Mouse (Mus musculus) liver, embryonic 16.5 days (tissue): Measurements from ENCODE around the gene Clptm1. TPM values are rescaled to one million over a fixed set of nuclear protein-coding genes. Genes with fewer than 3 reads are reported as not detected.
"Not testable (repeated sequence)": the region's sequence is repeated elsewhere in the genome, so short reads cannot be mapped to it uniquely, and the experiment has no call there.

Experiments
- ATAC-seq: fragments of 200-750 bp; cut with Nextera tagmentation; 2 replicates; pipeline ENCODE4 v1.8.0; 2017; ENCODE audit warnings: low read depth, mild to moderate bottlenecking, moderate number of reproducible peaks, moderate library complexity
- H3K27ac ChIP-seq: fragments of 300-500 bp; sonication (generic); 2 replicates; pipeline ENCODE4 v1.5.1; 2014; ENCODE audit warnings: mild to moderate bottlenecking, low read length
- H3K27me3 ChIP-seq: fragments of 300-500 bp; sonication (generic); 2 replicates; pipeline ENCODE4 v1.6.1; 2014; ENCODE audit warnings: low read depth, low read length, mixed read lengths; ENCODE audit not compliant: control insufficient read depth, insufficient read depth
- H3K36me3 ChIP-seq: fragments of 300-500 bp; sonication (generic); 2 replicates; pipeline ENCODE4 v1.6.1; 2014; ENCODE audit warnings: mild to moderate bottlenecking; ENCODE audit not compliant: control insufficient read depth, insufficient read depth
- H3K4me1 ChIP-seq: fragments of 300-500 bp; sonication (generic); 2 replicates; pipeline ENCODE4 v1.6.1; 2014; ENCODE audit warnings: low read depth, low read length, mixed read lengths; ENCODE audit not compliant: control insufficient read depth
- H3K4me2 ChIP-seq: fragments of 300-500 bp; sonication (generic); 2 replicates; pipeline ENCODE4 v1.6.1; 2014; ENCODE audit warnings: low read depth, low read length, mixed read lengths
- H3K4me3 ChIP-seq: fragments of 300-500 bp; sonication (generic); 2 replicates; pipeline ENCODE4 v1.5.1; 2014; ENCODE audit warnings: low read depth, mild to moderate bottlenecking, low read length
- H3K9ac ChIP-seq: fragments of 300-500 bp; sonication (generic); 2 replicates; pipeline ENCODE4 v1.6.1; 2014; ENCODE audit warnings: low read depth, low read length
- H3K9me3 ChIP-seq: fragments of 300-500 bp; sonication (generic); replicated peaks from 2 replicates; pipeline ENCODE4 v1.6.1; 2016; ENCODE audit warnings: low read length; ENCODE audit not compliant: control insufficient read depth
- WGBS: fragments of 180-500 bp; shearing (Covaris S2); extraction: QIAGEN DNeasy Blood & Tissue Kit; methylation state at CpG from one replicate; pipeline ENCODE4 v1.1.7; 2014; ENCODE audit not compliant: insufficient replicate concordance; 5-methylcytosine and 5-hydroxymethylcytosine counted together
- polyA plus RNA-seq: library from polyadenylated mRNA; unstranded; fragments of >200 nt; fragmentation: Nextera tagmentation; extraction: Ambion mirVana; gene quantifications from 2 replicates; pipeline ENCODE4 v1.2.1, GENCODE M21; 2015

The Clptm1 gene
- polyA plus RNA-seq, 1 experiment from 2014 or later = 42.7 TPM

- WGBS = 59% methylated on average over 12 of the region's 12 CpGs
- H3K27ac ChIP-seq = no peak overlapping the region
- no peak for ATAC-seq
- H3K4me2 ChIP-seq = no peak overlapping the region
- H3K36me3 ChIP-seq = no peaks in the 10 kb centered on the region
- no peaks in the 10 kb centered on the region for H3K9me3 ChIP-seq
- H3K27me3 ChIP-seq = peaks cover 4% of the 10 kb centered on the region
- H3K4me3 ChIP-seq = no peak overlapping the region
- no peak overlapping the region for H3K9ac ChIP-seq
- H3K4me1 ChIP-seq = peaks cover 4% of the 10 kb centered on the region; the same call in 1 of the 2 replicates
These were observed 49.7 kb downstream of the Clptm1 start for GRCm38 (mm10) chr7:19615036-19615577.

GRCm38 (mm10) chr7:19610969-19611368 is 53.9 kb downstream of the Clptm1 start:
- Histone ChIP-seq H3K4me1 (no peaks in the 10 kb centered on the region), H3K4me3 (no peak overlapping the region), H3K9me3 (no peaks in the 10 kb centered on the region), H3K27ac (no peak overlapping the region), H3K4me2 (no peak overlapping the region), H3K36me3 (no peaks in the 10 kb centered on the region), H3K27me3 (no peaks in the 10 kb centered on the region), H3K9ac (no peak overlapping the region)
- no peak for ATAC-seq
- WGBS = 72% methylated on average over 5 of the region's 5 CpGs

GRCm38 (mm10) chr7:19609641-19610332 is 55.0 kb downstream of the Clptm1 start:
- WGBS = 81% methylated on average over 12 of the region's 12 CpGs
- Histone ChIP-seq H3K36me3 (no peaks in the 10 kb centered on the region), H3K27ac (no peak overlapping the region), H3K9me3 (no peaks in the 10 kb centered on the region), H3K4me2 (no peak overlapping the region), H3K27me3 (no peaks in the 10 kb centered on the region), H3K4me3 (no peak overlapping the region), H3K4me1 (no peaks in the 10 kb centered on the region), H3K9ac (no peak overlapping the region)
- no peak for ATAC-seq

- no peaks in the 10 kb centered on the region for H3K36me3 ChIP-seq
- no peak overlapping the region for H3K4me3 ChIP-seq
- H3K4me1 ChIP-seq = peaks cover 12% of the 10 kb centered on the region
- no peak overlapping the region for H3K9ac ChIP-seq
- WGBS = 77% methylated on average over 5 of the region's 5 CpGs
- no peak overlapping the region for H3K27ac ChIP-seq
- no peaks in the 10 kb centered on the region for H3K9me3 ChIP-seq
- ATAC-seq = no peak
- no peaks in the 10 kb centered on the region for H3K27me3 ChIP-seq
- no peak overlapping the region for H3K4me2 ChIP-seq
These were observed 57.5 kb downstream of the Clptm1 start for GRCm38 (mm10) chr7:19607291-19607690.

- ATAC-seq, H3K27ac ChIP-seq, H3K27me3 ChIP-seq, H3K36me3 ChIP-seq, H3K9me3 ChIP-seq, H3K9ac ChIP-seq: not testable (repeated sequence)
- Histone ChIP-seq H3K4me1 (peaks cover 15% of the 10 kb centered on the region), H3K4me2 (peak overlapping the region; percentile 80), H3K4me3 (peak overlapping the region; percentile 84)
- 53% methylated on average over 10 of the region's 10 CpGs for WGBS
These were observed 60.1 kb downstream of the Clptm1 start for GRCm38 (mm10) chr7:19604606-19605214.

- ATAC-seq = peak; percentile 93
- Histone ChIP-seq H3K4me2 (peak within 1 kb of the TSS; percentile 80), H3K9me3 (no peaks in the 10 kb centered on the region), H3K36me3 (no peaks in the 10 kb centered on the region), H3K4me3 (peak within 1 kb of the TSS; percentile 84), H3K4me1 (peaks cover 15% of the 10 kb centered on the region), H3K27me3 (no peaks in the 10 kb centered on the region), H3K27ac (peak within 1 kb of the TSS; percentile 60), H3K9ac (peak within 1 kb of the TSS; percentile 90)
- WGBS = 1% methylated on average over 51 of the region's 57 CpGs
These were observed 60.8 kb downstream of the Clptm1 start, which contains the start of gene Clasrp for GRCm38 (mm10) chr7:19603849-19604605. Gene Clasrp, minus strand, starts transcription at chr7:19604486.

- Histone ChIP-seq H3K36me3 (no peaks in the 10 kb centered on the region), H3K4me1 (peaks cover 15% of the 10 kb centered on the region), H3K4me3 (no peak overlapping the region; the same call in 1 of the 2 replicates), H3K9me3 (no peaks in the 10 kb centered on the region), H3K9ac (no peak overlapping the region), H3K4me2 (peak overlapping the region; percentile 80), H3K27me3 (no peaks in the 10 kb centered on the region), H3K27ac (no peak overlapping the region)
- 74% methylated on average over 12 of the region's 12 CpGs for WGBS
- no peak for ATAC-seq
These were observed 61.8 kb downstream of the Clptm1 start for GRCm38 (mm10) chr7:19603055-19603454.

- Histone ChIP-seq H3K36me3 (no peaks in the 10 kb centered on the region), H3K9me3 (no peaks in the 10 kb centered on the region), H3K4me3 (no peak overlapping the region), H3K27ac (no peak overlapping the region), H3K4me1 (peaks cover 15% of the 10 kb centered on the region), H3K4me2 (no peak overlapping the region), H3K27me3 (no peaks in the 10 kb centered on the region), H3K9ac (no peak overlapping the region)
- ATAC-seq = no peak
- 65% methylated on average over 5 of the region's 5 CpGs for WGBS
These were observed 64.3 kb downstream of the Clptm1 start for GRCm38 (mm10) chr7:19600562-19600961.
